Mouse (Mus musculus): ENCODE measurements at regions not wholly inside any gene's neighbourhood (a gene's known extent, or its start where the extent isn't known, plus 50 kb on each side); places are given as distances from the start of the nearest gene placed in this dataset.

- Histone ChIP-seq H3K27ac (ENCODE audit: control insufficient read depth, insufficient read depth, low read depth, low read length, poor library complexity) (no peak overlapping the region), H3K4me3 (replicated peaks; ENCODE audit: control insufficient read depth, low read depth, low read length) (no peak overlapping the region), H3K4me1 (ENCODE audit: control insufficient read depth, insufficient read depth, low read length) (no peaks in the 10 kb centered on the region)
- no peak for TF ChIP-seq POLR2A (IDR thresholded peaks at IDR 0.05; ENCODE audit: borderline replicate concordance, control insufficient read depth, low read depth, low read length)
- TF ChIP-seq CTCF (IDR thresholded peaks at IDR 0.05; ENCODE audit: control insufficient read depth, insufficient read depth, low read length): no peak
- 75% methylated on average over 11 of the region's 11 CpGs for WGBS
Measured at GRCm38 (mm10) chr11:63425741-63426140, 297.0 kb downstream of the Pmp22 start.

- no peaks in the 10 kb centered on the region for H3K4me1 ChIP-seq (ENCODE audit: control insufficient read depth, insufficient read depth, low read length)
- no peak overlapping the region for H3K4me3 ChIP-seq (replicated peaks; ENCODE audit: control insufficient read depth, low read depth, low read length)
- no peak overlapping the region for H3K27ac ChIP-seq (ENCODE audit: control insufficient read depth, insufficient read depth, low read depth, low read length, poor library complexity)
- 75% methylated on average over 5 of the region's 5 CpGs for WGBS
- TF ChIP-seq POLR2A (IDR thresholded peaks at IDR 0.05; ENCODE audit: borderline replicate concordance, control insufficient read depth, low read depth, low read length): no peak
- TF ChIP-seq CTCF (IDR thresholded peaks at IDR 0.05; ENCODE audit: control insufficient read depth, insufficient read depth, low read length): no peak
Measured at GRCm38 (mm10) chr11:63453786-63454185, 325.0 kb downstream of the Pmp22 start.

- 58% methylated on average over 17 of the region's 17 CpGs for WGBS
- no peak overlapping the region for H3K27ac ChIP-seq (ENCODE audit: control insufficient read depth, insufficient read depth, low read depth, low read length, poor library complexity)
- H3K4me1 ChIP-seq (ENCODE audit: control insufficient read depth, insufficient read depth, low read length): no peaks in the 10 kb centered on the region
- no peak for TF ChIP-seq CTCF (IDR thresholded peaks at IDR 0.05; ENCODE audit: control insufficient read depth, insufficient read depth, low read length)
- no peak for TF ChIP-seq POLR2A (IDR thresholded peaks at IDR 0.05; ENCODE audit: borderline replicate concordance, control insufficient read depth, low read depth, low read length)
- H3K4me3 ChIP-seq (replicated peaks; ENCODE audit: control insufficient read depth, low read depth, low read length): no peak overlapping the region
Measured at GRCm38 (mm10) chr11:63454910-63455531, 326.2 kb downstream of the Pmp22 start.

GRCm38 (mm10) chr11:63456356-63456755, 327.6 kb downstream of the Pmp22 start:
- TF ChIP-seq POLR2A (IDR thresholded peaks at IDR 0.05; ENCODE audit: borderline replicate concordance, control insufficient read depth, low read depth, low read length): no peak
- TF ChIP-seq CTCF (IDR thresholded peaks at IDR 0.05; ENCODE audit: control insufficient read depth, insufficient read depth, low read length): no peak
- H3K4me3 ChIP-seq (replicated peaks; ENCODE audit: control insufficient read depth, low read depth, low read length): no peak overlapping the region
- no peak overlapping the region for H3K27ac ChIP-seq (ENCODE audit: control insufficient read depth, insufficient read depth, low read depth, low read length, poor library complexity)
- 71% methylated on average over 3 of the region's 3 CpGs for WGBS
- H3K4me1 ChIP-seq (ENCODE audit: control insufficient read depth, insufficient read depth, low read length): no peaks in the 10 kb centered on the region

- no peaks in the 10 kb centered on the region for H3K4me1 ChIP-seq (ENCODE audit: control insufficient read depth, insufficient read depth, low read length)
- H3K4me3 ChIP-seq (replicated peaks; ENCODE audit: control insufficient read depth, low read depth, low read length): no peak overlapping the region
- no peak overlapping the region for H3K27ac ChIP-seq (ENCODE audit: control insufficient read depth, insufficient read depth, low read depth, low read length, poor library complexity)
- TF ChIP-seq POLR2A (IDR thresholded peaks at IDR 0.05; ENCODE audit: borderline replicate concordance, control insufficient read depth, low read depth, low read length) (no peak), CTCF (IDR thresholded peaks at IDR 0.05; ENCODE audit: control insufficient read depth, insufficient read depth, low read length) (no peak)
- 71% methylated on average over 5 of the region's 5 CpGs for WGBS
Measured at GRCm38 (mm10) chr11:63457250-63457649, 328.5 kb downstream of the Pmp22 start.

GRCm38 (mm10) chr11:63460146-63460545, 331.4 kb downstream of the Pmp22 start:
- TF ChIP-seq POLR2A (IDR thresholded peaks at IDR 0.05; ENCODE audit: borderline replicate concordance, control insufficient read depth, low read depth, low read length) (no peak), CTCF (IDR thresholded peaks at IDR 0.05; ENCODE audit: control insufficient read depth, insufficient read depth, low read length) (no peak)
- Histone ChIP-seq H3K4me1 (ENCODE audit: control insufficient read depth, insufficient read depth, low read length) (no peaks in the 10 kb centered on the region), H3K27ac (ENCODE audit: control insufficient read depth, insufficient read depth, low read depth, low read length, poor library complexity) (no peak overlapping the region), H3K4me3 (replicated peaks; ENCODE audit: control insufficient read depth, low read depth, low read length) (no peak overlapping the region)
- WGBS: 85% methylated on average over 7 of the region's 7 CpGs

- 69% methylated on average over 18 of the region's 18 CpGs for WGBS
- Histone ChIP-seq H3K4me3 (replicated peaks; ENCODE audit: control insufficient read depth, low read depth, low read length) (no peak overlapping the region), H3K27ac (ENCODE audit: control insufficient read depth, insufficient read depth, low read depth, low read length, poor library complexity) (no peak overlapping the region), H3K4me1 (ENCODE audit: control insufficient read depth, insufficient read depth, low read length) (no peaks in the 10 kb centered on the region)
- TF ChIP-seq POLR2A (IDR thresholded peaks at IDR 0.05; ENCODE audit: borderline replicate concordance, control insufficient read depth, low read depth, low read length) (no peak), CTCF (IDR thresholded peaks at IDR 0.05; ENCODE audit: control insufficient read depth, insufficient read depth, low read length) (no peak)
Measured at GRCm38 (mm10) chr11:63463797-63464331, 335.1 kb downstream of the Pmp22 start.

GRCm38 (mm10) chr11:63465941-63466340, 337.2 kb downstream of the Pmp22 start:
- WGBS: 70% methylated on average over 6 of the region's 6 CpGs
- H3K27ac ChIP-seq (ENCODE audit: control insufficient read depth, insufficient read depth, low read depth, low read length, poor library complexity): no peak overlapping the region

More at GRCm38 (mm10) chr11:63465941-63466340, 337.2 kb downstream of the Pmp22 start:
- no peak for TF ChIP-seq POLR2A (IDR thresholded peaks at IDR 0.05; ENCODE audit: borderline replicate concordance, control insufficient read depth, low read depth, low read length)
- TF ChIP-seq CTCF (IDR thresholded peaks at IDR 0.05; ENCODE audit: control insufficient read depth, insufficient read depth, low read length): no peak
- no peak overlapping the region for H3K4me3 ChIP-seq (replicated peaks; ENCODE audit: control insufficient read depth, low read depth, low read length)
- H3K4me1 ChIP-seq (ENCODE audit: control insufficient read depth, insufficient read depth, low read length): no peaks in the 10 kb centered on the region

Measured in bone marrow, adult 2 months (tissue).